Mouse (Mus musculus) ES-Bruce4 (cell line): ENCODE measurements around the gene Vmn1r91.
"Not testable (repeated sequence)": the region's sequence is repeated elsewhere in the genome, so short reads cannot be mapped to it uniquely, and the experiment has no call there.

Experiments used
- CTCF ChIP-seq: IDR thresholded peaks from one replicate; pipeline ENCODE4 v1.8.1; 2011; ENCODE audit warnings: low read depth, low read length
- EP300 ChIP-seq: IDR thresholded peaks from 2 replicates; pipeline ENCODE4 v1.6.1; 2011; ENCODE audit warnings: low read depth, low read length; ENCODE audit not compliant: insufficient read depth
- POLR2A ChIP-seq: IDR thresholded peaks from one replicate; pipeline ENCODE4 v1.8.1; 2011; ENCODE audit warnings: low read length; ENCODE audit not compliant: insufficient read depth

- TF ChIP-seq CTCF = peak; percentile 61
- TF ChIP-seq POLR2A, EP300: not testable (repeated sequence)
Measured at GRCm38 (mm10) chr7:20064100-20064499, 35.4 kb upstream of the Vmn1r91 start.
